Mouse (Mus musculus) megakaryocyte, embryonic 14.5 days (primary cell): ENCODE measurements around the gene Dgat2.

Experiments
- FLI1 ChIP-seq: IDR thresholded peaks from 2 replicates; pipeline ENCODE4 v1.6.1; 2012; ENCODE audit warnings: low read length, inconsistent platforms, mixed read lengths
- GATA1 ChIP-seq: IDR thresholded peaks from 3 replicates; pipeline ENCODE4 v1.6.1; 2012; ENCODE audit warnings: mixed read lengths, low read length, inconsistent platforms, borderline replicate concordance

GRCm38 (mm10) chr7:99200290-99200689 is 17.8 kb upstream of the Dgat2 start:
- TF ChIP-seq GATA1 (no peak), FLI1 (no peak)
